Mouse (Mus musculus) heart, postnatal 4 days (tissue): ENCODE data around the gene Mchr1. TPM values are rescaled to one million over a fixed set of nuclear protein-coding genes. Genes with fewer than 3 reads are reported as not detected.
A peak's percentile ranks its signal among the peaks of the same experiment; 100 is the strongest.

Experiments used
- DNase-seq: peaks from one replicate; pipeline ENCODE4 v3.0.0; 2021
- total RNA-seq, 2 experiments: library from RNA; stranded (reverse); gene quantifications; 2 replicates each; pipeline ENCODE4 v1.2.3; 2021

Mchr1 gene
- total RNA-seq, 2 experiments from 2014 or later = not detected

GRCm38 (mm10) chr15:81228258-81228657, 7.0 kb upstream of the Mchr1 start:
- no peak for DNase-seq

- no peak for DNase-seq
Observed at GRCm38 (mm10) chr15:81229791-81230190, 5.5 kb upstream of the Mchr1 start.

- no peak for DNase-seq
Observed at GRCm38 (mm10) chr15:81231325-81231724, 4.0 kb upstream of the Mchr1 start.

- no peak for DNase-seq
Observed at GRCm38 (mm10) chr15:81236062-81236461, 763 bp downstream of the Mchr1 start.

- DNase-seq = no peak
Observed at GRCm38 (mm10) chr15:81237471-81237870, 2.2 kb downstream of the Mchr1 start.

GRCm38 (mm10) chr15:81239261-81239660, 4.0 kb downstream of the Mchr1 start:
- peak; percentile 63 for DNase-seq

- DNase-seq = no peak
Observed at GRCm38 (mm10) chr15:81239794-81240343, 4.6 kb downstream of the Mchr1 start.

- DNase-seq = no peak
Observed at GRCm38 (mm10) chr15:81246890-81247289, 11.6 kb downstream of the Mchr1 start.

GRCm38 (mm10) chr15:81247583-81248340, 12.5 kb downstream of the Mchr1 start:
- DNase-seq = peak; percentile 36

GRCm38 (mm10) chr15:81248341-81248679, 13.0 kb downstream of the Mchr1 start:
- no peak for DNase-seq

GRCm38 (mm10) chr15:81248951-81249579, 13.8 kb downstream of the Mchr1 start:
- DNase-seq = no peak

GRCm38 (mm10) chr15:81252626-81253174, 17.4 kb downstream of the Mchr1 start:
- DNase-seq = no peak

GRCm38 (mm10) chr15:81253585-81253984, 18.3 kb downstream of the Mchr1 start:
- no peak for DNase-seq

GRCm38 (mm10) chr15:81254113-81254640, 18.9 kb downstream of the Mchr1 start:
- no peak for DNase-seq

- DNase-seq = no peak
Observed at GRCm38 (mm10) chr15:81255063-81255462, 19.8 kb downstream of the Mchr1 start.

GRCm38 (mm10) chr15:81258296-81258695, 23.0 kb downstream of the Mchr1 start:
- no peak for DNase-seq

- no peak for DNase-seq
Observed at GRCm38 (mm10) chr15:81259304-81259703, 24.0 kb downstream of the Mchr1 start.

- DNase-seq = no peak
Observed at GRCm38 (mm10) chr15:81260208-81260607, 24.9 kb downstream of the Mchr1 start.

- peak; percentile 39 for DNase-seq
Observed at GRCm38 (mm10) chr15:81264392-81265095, 29.2 kb downstream of the Mchr1 start.

GRCm38 (mm10) chr15:81267416-81267815, 32.1 kb downstream of the Mchr1 start:
- DNase-seq = no peak

- peak; percentile 49 for DNase-seq
Observed at GRCm38 (mm10) chr15:81272305-81273053, 37.2 kb downstream of the Mchr1 start.

- no peak for DNase-seq
Observed at GRCm38 (mm10) chr15:81273361-81273760, 38.1 kb downstream of the Mchr1 start.
